Mouse (Mus musculus): ENCODE results near the gene Gpr146. TPM values are rescaled to one million over a fixed set of nuclear protein-coding genes. Genes with fewer than 3 reads are reported as not detected.

Gene Gpr146
- polyA plus RNA-seq, 1 experiment from 2014 or later: 1.4 TPM

DNA sequence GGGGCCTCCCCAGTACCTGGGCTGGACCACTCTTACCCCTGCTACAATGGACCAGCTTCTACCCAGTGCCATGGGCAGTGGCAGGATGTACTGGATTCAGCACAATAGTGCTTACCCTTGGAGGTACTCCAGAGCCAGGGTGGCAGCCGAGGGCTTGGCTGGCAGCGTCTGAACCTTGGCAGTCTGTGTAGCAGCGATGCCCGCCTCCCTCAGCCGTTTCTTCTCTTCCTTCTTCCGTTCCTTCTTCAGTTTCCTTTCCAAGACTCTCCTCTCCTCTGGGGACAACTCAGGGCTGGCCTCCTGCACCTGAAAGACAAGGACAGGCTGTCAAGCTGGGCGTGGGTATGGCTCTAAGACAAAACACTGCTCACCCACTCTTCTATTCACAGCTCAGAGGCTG lies 13.6 kb upstream of the Gpr146 start:
- no peak overlapping the region for H3K9ac ChIP-seq
- no peak overlapping the region for H3K4me2 ChIP-seq (replicated peaks)
- H3K9me3 ChIP-seq: no peaks in the 10 kb centered on the region
- no peaks in the 10 kb centered on the region for H3K27me3 ChIP-seq
- no peak overlapping the region for H3K27ac ChIP-seq
- ATAC-seq (ENCODE audit: low FRiP score, low read depth): no peak
- H3K4me3 ChIP-seq: no peak overlapping the region
- H3K4me1 ChIP-seq: peaks cover 15% of the 10 kb centered on the region
- H3K36me3 ChIP-seq: 0 out of 2 replicates have a peak, but pooled peaks cover 4% of the 10 kb centered on the region
- 69% methylated on average over 7 of the region's 7 CpGs for whole genome bisulfite sequencing

DNA sequence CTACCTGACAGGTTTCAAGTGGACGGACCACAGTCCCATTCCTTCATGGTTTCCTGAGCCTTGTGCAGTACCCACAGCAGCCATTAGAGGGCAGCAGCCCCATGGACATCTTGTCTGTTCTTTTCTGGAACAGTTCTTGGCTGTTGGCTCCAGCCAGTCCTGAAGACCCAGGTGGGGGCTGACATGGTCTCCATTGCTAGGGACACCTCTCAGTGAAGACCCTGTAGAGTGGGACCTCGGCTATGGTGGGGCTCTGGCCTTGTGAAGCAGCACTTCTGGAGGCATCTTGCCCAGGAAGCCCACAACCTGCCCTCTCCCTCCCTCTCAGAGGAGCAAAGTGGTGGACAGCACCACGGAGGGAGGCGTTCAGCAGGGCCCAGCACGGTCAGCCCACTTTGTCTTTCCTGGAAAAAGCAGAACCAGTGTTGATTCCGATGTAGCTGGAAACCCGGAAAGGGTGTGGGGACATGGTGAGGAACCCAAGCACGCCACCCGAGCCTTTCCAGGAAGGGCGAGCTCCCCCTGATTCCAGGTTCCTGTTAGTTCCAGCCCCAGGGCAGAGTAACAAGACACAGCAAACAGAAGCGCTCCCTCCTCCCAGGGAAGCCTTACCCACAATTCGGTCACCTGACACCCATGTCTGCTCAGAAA lies 13.1 kb upstream of the Gpr146 start:
- WGBS: 23% methylated on average over 12 of the region's 12 CpGs
- peak overlapping the region; percentile 14; the same call in 1 of the 2 replicates for H3K9ac ChIP-seq
- peak; percentile 54; the same call in 1 of the 2 replicates for ATAC-seq (ENCODE audit: low FRiP score, low read depth)
- no peak overlapping the region for H3K4me3 ChIP-seq
- 0 out of 2 replicates have a peak, but pooled peaks cover 4% of the 10 kb centered on the region for H3K36me3 ChIP-seq
- H3K27ac ChIP-seq: peak overlapping the region; percentile 58; the same call in 1 of the 2 replicates
- no peaks in the 10 kb centered on the region for H3K9me3 ChIP-seq
- H3K4me1 ChIP-seq: peaks cover 15% of the 10 kb centered on the region
- H3K27me3 ChIP-seq: no peaks in the 10 kb centered on the region
- peak overlapping the region; percentile 31; the same call in 1 of the 2 replicates for H3K4me2 ChIP-seq (replicated peaks)

DNA sequence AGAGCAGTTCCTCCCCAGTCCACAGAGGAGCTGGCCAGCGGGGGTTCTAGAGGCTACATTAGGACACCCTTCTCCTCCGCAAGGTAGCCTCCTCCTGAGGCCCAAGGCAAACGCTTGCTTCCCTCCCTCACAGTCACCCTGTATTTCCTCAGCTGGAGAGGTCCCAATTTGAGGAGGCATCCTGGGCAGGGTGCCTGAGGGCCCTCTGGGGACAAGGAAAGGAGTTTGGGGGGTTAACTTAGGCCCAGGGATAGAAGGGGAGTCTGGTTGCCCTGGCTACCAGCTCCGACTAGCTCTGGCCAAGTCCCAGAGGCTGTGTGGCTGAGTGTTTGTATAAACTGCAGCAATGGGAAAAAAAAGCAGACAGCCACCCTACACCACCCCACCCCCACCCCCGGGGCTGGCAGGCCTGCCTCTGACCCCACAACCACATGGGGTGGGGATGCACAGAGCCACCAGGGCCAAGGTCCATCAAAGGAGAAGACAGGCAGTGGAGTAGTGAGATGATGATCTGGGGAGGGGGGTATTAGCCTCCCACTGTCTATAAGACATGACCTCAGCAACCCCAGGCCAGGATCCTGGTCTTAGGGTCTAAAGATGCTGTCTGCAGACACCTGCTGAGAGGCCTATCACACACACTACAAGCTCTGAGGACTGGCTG lies 12.5 kb upstream of the Gpr146 start:
- WGBS: 31% methylated on average over 5 of the region's 5 CpGs
- H3K4me2 ChIP-seq (replicated peaks): peak overlapping the region; percentile 31; the same call in 1 of the 2 replicates
- H3K27me3 ChIP-seq: no peaks in the 10 kb centered on the region
- no peaks in the 10 kb centered on the region for H3K9me3 ChIP-seq
- no peak for ATAC-seq (ENCODE audit: low FRiP score, low read depth)
- H3K4me3 ChIP-seq: no peak overlapping the region
- H3K36me3 ChIP-seq: 0 out of 2 replicates have a peak, but pooled peaks cover 4% of the 10 kb centered on the region
- H3K9ac ChIP-seq: peak overlapping the region; percentile 14; the same call in 1 of the 2 replicates
- H3K4me1 ChIP-seq: peaks cover 18% of the 10 kb centered on the region
- peak overlapping the region; percentile 58; the same call in 1 of the 2 replicates for H3K27ac ChIP-seq

DNA sequence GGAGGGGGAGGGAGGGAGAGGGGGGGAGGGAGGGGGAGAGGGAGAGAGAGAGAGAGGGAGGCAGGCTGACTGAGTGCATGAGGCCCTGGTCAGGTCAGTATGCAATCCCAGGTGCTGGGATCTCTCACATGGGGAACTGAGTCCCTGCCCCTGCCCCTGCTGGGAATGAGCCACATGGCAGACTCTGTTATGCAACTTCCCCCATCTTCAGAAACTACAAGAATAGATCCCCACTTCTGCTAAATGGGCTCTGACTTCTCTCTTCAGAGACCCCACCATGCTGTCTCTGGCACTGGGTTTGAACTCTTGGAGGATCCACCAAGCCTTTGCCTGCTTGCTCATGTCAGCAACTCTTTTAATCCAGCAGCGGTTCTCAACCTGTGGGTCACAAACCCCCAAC lies 11.7 kb upstream of the Gpr146 start:
- Histone ChIP-seq H3K27ac (no peak overlapping the region), H3K4me1 (peaks cover 26% of the 10 kb centered on the region), H3K9ac (no peak overlapping the region), H3K36me3 (0 out of 2 replicates have a peak, but pooled peaks cover 4% of the 10 kb centered on the region), H3K4me2 (replicated peaks) (no peak overlapping the region), H3K27me3 (no peaks in the 10 kb centered on the region), H3K9me3 (no peaks in the 10 kb centered on the region), H3K4me3 (no peak overlapping the region)
- 87% methylated on average over 1 of the region's 1 CpGs for WGBS
- ATAC-seq (ENCODE audit: low FRiP score, low read depth): no peak

DNA sequence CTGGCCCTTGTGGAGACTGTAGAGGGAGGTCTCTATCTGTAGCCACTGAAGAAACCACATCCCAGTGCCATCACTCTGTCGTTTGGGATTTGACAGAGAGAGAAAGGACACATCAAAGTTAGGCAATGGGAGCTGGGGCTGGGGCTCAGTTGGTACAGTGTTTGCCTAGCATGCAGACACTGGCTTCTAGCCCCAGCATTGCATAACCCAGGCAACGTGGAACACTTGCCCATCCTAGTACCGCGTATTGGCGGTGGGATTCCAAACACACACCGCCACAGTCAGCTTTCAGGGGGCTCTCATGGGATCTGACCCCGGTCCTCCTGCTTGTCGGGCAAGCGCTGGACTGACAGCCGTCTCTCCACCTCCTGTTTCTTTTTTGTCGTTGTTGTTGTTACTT lies 11.0 kb upstream of the Gpr146 start:
- Histone ChIP-seq H3K4me2 (replicated peaks) (no peak overlapping the region), H3K27me3 (no peaks in the 10 kb centered on the region), H3K9me3 (no peaks in the 10 kb centered on the region), H3K9ac (no peak overlapping the region), H3K36me3 (0 out of 2 replicates have a peak, but pooled peaks cover 4% of the 10 kb centered on the region), H3K27ac (no peak overlapping the region), H3K4me1 (peaks cover 30% of the 10 kb centered on the region), H3K4me3 (no peak overlapping the region)
- ATAC-seq (ENCODE audit: low FRiP score, low read depth): no peak
- 78% methylated on average over 11 of the region's 11 CpGs for WGBS

DNA sequence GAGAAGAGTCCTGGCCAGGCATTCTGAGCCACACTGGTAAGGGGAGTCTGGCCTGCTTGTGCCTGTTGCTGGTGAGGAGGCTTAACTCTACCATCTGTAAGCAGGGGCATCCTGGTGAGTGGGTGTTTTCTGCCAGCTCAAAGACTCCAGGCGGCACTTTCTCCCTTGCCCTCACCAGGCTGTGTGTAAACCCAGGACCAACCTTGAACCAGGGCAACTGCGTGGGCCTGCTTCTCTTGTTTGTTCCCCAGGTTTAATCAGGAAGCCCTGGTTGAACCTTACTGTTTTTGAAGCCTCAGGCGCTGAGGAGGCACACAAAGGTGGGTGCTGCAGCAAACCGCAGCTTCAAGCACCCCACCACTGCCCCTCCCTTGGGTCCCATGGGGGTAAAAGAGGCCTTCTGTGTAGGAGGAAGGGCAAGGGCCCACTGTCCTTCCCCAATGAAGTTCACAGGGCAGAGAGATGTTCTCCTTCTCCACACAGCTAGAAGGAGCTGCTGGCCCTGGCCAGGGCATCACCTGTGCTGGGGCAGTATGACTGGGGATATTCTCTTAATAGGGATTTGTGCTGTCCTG lies 9.5 kb upstream of the Gpr146 start:
- ATAC-seq (ENCODE audit: low FRiP score, low read depth): no peak
- Histone ChIP-seq H3K9me3 (no peaks in the 10 kb centered on the region), H3K27me3 (no peaks in the 10 kb centered on the region), H3K27ac (no peak overlapping the region), H3K9ac (no peak overlapping the region), H3K4me2 (replicated peaks) (no peak overlapping the region), H3K4me1 (peaks cover 38% of the 10 kb centered on the region), H3K36me3 (no peaks in the 10 kb centered on the region), H3K4me3 (no peak overlapping the region)
- WGBS: 93% methylated on average over 4 of the region's 4 CpGs

DNA sequence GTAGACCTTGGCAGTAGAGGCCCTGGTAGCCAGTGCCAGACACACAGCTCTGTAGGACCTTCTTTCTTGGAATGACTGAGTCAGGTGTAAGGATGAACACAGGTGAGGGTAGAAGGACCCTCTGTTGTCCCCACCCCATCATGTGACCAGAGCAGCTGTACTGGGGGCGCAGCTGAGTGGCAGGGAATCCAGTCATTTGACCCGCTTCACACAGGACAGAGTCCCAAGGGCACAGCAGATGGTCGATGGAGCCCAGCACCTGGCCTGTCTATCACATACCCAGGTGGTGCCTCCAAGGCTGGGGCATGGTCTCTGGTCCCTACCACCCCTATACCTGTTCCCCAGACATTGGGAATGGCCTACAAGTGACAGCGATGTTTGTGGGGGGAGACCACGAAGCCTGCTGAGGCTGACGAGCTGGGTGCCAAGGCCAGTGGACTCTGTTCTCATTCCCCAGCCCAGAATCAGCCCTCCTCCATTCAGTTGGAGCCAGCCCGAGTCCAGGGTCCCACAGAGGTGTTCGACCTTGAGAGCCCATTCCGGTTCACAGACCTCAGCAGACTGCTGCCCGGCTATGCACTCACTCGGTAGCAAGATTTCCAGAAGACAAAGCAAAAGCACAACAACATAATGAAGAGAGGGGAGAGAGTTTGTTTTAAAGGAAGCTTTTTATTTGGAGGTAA lies 8.7 kb upstream of the Gpr146 start:
- Histone ChIP-seq H3K9me3 (no peaks in the 10 kb centered on the region), H3K4me3 (no peak overlapping the region), H3K4me1 (peaks cover 38% of the 10 kb centered on the region), H3K27ac (no peak overlapping the region), H3K27me3 (no peaks in the 10 kb centered on the region), H3K36me3 (no peaks in the 10 kb centered on the region), H3K4me2 (replicated peaks) (no peak overlapping the region), H3K9ac (no peak overlapping the region)
- no peak for ATAC-seq (ENCODE audit: low FRiP score, low read depth)
- 84% methylated on average over 11 of the region's 11 CpGs for WGBS

DNA sequence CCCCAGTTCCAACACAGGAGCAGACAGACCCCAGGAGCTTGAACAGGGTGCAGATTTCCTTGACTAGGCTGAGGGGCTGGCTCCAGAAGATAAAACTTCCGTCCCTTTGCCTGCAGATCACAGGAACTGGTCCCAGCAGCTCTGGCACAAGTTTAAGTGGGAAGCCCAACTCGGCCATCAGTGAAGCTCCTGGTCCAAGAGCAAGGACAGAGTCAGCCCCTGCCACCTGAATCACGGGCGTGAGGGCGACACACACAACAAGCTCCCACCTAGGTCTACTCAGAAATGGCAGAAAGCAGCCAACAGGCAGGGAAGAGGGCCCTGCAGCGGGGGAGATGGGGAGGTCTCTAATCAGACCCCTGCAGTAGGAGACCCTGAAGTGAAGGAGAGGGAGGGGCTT lies 7.2 kb upstream of the Gpr146 start:
- peak overlapping the region; percentile 71; the same call in 1 of the 2 replicates for H3K4me3 ChIP-seq
- no peaks in the 10 kb centered on the region for H3K36me3 ChIP-seq
- 82% methylated on average over 6 of the region's 6 CpGs for WGBS
- H3K9me3 ChIP-seq: no peaks in the 10 kb centered on the region
- H3K27ac ChIP-seq: no peak overlapping the region
- H3K4me2 ChIP-seq (replicated peaks): peak overlapping the region; percentile 78; the same call in 1 of the 2 replicates
- no peaks in the 10 kb centered on the region for H3K27me3 ChIP-seq
- peak overlapping the region; percentile 94 for H3K9ac ChIP-seq
- ATAC-seq (ENCODE audit: low FRiP score, low read depth): no peak
- peaks cover 26% of the 10 kb centered on the region for H3K4me1 ChIP-seq

DNA sequence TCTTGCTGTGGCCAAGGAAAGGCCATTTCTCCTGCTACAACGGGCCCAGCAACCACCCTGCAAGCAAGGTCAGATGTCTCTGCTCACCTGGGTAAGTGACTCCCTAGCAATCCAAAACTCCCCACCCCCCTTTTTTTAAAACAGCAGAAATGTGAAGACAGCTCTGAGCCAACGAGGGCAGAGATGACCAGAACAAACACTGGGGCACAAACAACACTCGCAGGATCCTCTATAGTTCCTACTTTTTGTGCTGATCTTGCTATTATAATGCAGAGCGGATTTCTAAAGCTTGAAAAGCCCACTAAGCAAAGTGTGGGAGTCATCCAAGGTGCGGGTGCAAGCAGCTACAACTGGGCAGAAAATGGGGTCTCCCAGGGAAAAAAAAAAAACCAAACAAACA lies 6.4 kb upstream of the Gpr146 start:
- H3K4me1 ChIP-seq: peaks cover 25% of the 10 kb centered on the region
- 65% methylated on average over 5 of the region's 5 CpGs for WGBS
- no peaks in the 10 kb centered on the region for H3K36me3 ChIP-seq
- peak overlapping the region; percentile 84; the same call in 1 of the 2 replicates for H3K27ac ChIP-seq
- ATAC-seq (ENCODE audit: low FRiP score, low read depth): no peak
- peak overlapping the region; percentile 94 for H3K9ac ChIP-seq
- H3K9me3 ChIP-seq: no peaks in the 10 kb centered on the region
- H3K4me3 ChIP-seq: peak overlapping the region; percentile 71
- peak overlapping the region; percentile 78 for H3K4me2 ChIP-seq (replicated peaks)
- no peaks in the 10 kb centered on the region for H3K27me3 ChIP-seq

DNA sequence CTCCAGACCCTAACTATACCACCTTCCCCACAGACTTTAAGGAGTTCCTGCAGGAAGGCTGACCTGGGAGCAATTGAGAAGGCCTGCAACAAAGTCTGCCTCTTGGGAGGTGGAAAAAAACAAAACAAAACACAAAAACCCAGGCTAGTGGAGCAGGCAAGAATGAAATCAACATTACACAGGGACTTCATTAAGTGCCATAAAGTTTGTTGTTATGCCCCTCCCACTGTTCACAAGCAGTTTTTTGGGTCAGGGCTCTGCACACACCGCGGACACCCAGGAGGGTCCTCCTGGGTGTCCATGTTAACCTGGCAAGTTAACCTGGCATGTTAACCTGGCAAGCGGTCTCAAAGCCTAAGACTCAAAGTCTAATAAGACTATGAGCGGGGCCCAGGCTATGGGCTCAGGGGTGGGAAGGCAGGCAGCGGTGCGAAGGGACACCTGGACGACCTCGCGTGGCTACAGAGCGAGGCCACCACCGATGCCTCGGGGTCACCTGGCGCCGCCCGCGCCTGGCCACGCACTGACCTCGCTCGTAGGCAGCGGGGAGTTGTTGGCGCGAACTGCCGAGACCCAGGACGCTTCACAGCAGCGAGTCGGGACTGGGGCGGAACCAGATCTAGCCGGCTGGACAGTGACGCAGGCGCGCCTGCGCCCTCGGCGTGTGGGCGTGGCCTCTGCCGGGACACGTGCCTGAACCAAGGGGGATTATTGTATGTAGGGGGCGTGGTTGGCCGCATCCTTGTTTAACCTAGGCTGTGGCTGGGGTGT lies 5.7 kb upstream of the Gpr146 start:
- H3K9me3 ChIP-seq: no peaks in the 10 kb centered on the region
- WGBS: 1% methylated on average over 39 of the region's 39 CpGs
- peak overlapping the region; percentile 78 for H3K4me2 ChIP-seq (replicated peaks)
- peak overlapping the region; percentile 71 for H3K4me3 ChIP-seq
- peak overlapping the region; percentile 84 for H3K27ac ChIP-seq
- H3K27me3 ChIP-seq: no peaks in the 10 kb centered on the region
- no peaks in the 10 kb centered on the region for H3K36me3 ChIP-seq
- peak; percentile 95 for ATAC-seq (ENCODE audit: low FRiP score, low read depth)
- peak overlapping the region; percentile 94 for H3K9ac ChIP-seq
- peaks cover 25% of the 10 kb centered on the region for H3K4me1 ChIP-seq

DNA sequence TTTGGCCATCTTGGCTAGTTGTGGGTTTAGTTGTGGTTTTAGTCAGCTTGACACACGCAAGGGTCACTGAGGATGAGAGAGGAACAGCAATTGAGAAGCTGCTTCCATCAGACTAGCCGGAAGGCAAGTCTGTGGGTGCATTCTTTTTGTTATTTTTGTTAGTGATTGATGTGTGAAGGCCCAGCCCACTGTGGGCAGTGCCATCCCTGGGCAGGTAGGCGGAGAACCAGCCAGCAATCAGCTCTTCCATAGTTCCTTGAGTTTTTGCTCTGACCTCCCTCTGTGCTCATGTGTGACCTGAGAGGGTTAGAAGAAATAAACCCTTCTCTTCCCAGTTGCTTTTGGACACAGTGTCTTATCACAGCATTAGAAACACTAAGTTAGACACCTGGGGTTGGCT lies 4.4 kb upstream of the Gpr146 start:
- Histone ChIP-seq H3K4me3 (no peak overlapping the region), H3K9ac (no peak overlapping the region), H3K27me3 (no peaks in the 10 kb centered on the region), H3K4me2 (replicated peaks) (no peak overlapping the region), H3K27ac (no peak overlapping the region), H3K4me1 (peaks cover 37% of the 10 kb centered on the region), H3K9me3 (no peaks in the 10 kb centered on the region), H3K36me3 (no peaks in the 10 kb centered on the region)
- no peak for ATAC-seq (ENCODE audit: low FRiP score, low read depth)
- WGBS: 85% methylated on average over 3 of the region's 3 CpGs

Data from limb, embryonic 13.5 days (tissue).